Mouse (Mus musculus) heart, embryonic 14.5 days (tissue): ENCODE data around the gene Trim27. TPM values are rescaled to one million over a fixed set of nuclear protein-coding genes. Genes with fewer than 3 reads are reported as not detected.
A peak's percentile ranks its signal among the peaks of the same experiment; 100 is the strongest.

Experiments used
- ATAC-seq: fragments of 200-750 bp; cut with Nextera tagmentation; 2 replicates; pipeline ENCODE4 v1.8.0; 2017; ENCODE audit warnings: low read depth, moderate TSS enrichment; ENCODE audit not compliant: insufficient number of reproducible peaks, insufficient read depth, low FRiP score
- H3K27ac ChIP-seq, 2 experiments: fragments of 200-500 bp in 1 of 2; fragments of 300-500 bp in 1 of 2; sonication (generic) in 1 of 2; replicated peaks in 1 of 2; 2 replicates each; pipeline ENCODE4 v1.5.1; 2012 to 2014; ENCODE audit warnings: low read depth in 2 of 2, low read length in 2 of 2, control low read depth in 1 of 2, mild to moderate bottlenecking in 1 of 2, mixed read lengths in 1 of 2; ENCODE audit not compliant: control insufficient read depth in 1 of 2, insufficient read depth in 1 of 2
- H3K27me3 ChIP-seq: fragments of 300-500 bp; sonication (generic); 2 replicates; pipeline ENCODE4 v1.6.1; 2014; ENCODE audit warnings: mild to moderate bottlenecking, low read length, control low read depth; ENCODE audit not compliant: control insufficient read depth, insufficient read depth
- H3K36me3 ChIP-seq: fragments of 300-500 bp; sonication (generic); 2 replicates; pipeline ENCODE4 v1.6.1; 2014; ENCODE audit warnings: mild to moderate bottlenecking, control low read depth, low read length, mixed read lengths; ENCODE audit not compliant: control insufficient read depth, insufficient read depth
- H3K4me1 ChIP-seq, 2 experiments: fragments of 200-500 bp in 1 of 2; fragments of 300-500 bp in 1 of 2; sonication (generic) in 1 of 2; 2 replicates each; pipeline ENCODE4 v1.6.1; 2012 to 2014; ENCODE audit warnings: low read length in 2 of 2, control low read depth in 1 of 2, mixed read lengths in 1 of 2; ENCODE audit not compliant: control insufficient read depth in 2 of 2, insufficient read depth in 2 of 2
- H3K4me2 ChIP-seq: fragments of 300-500 bp; sonication (generic); 2 replicates; pipeline ENCODE4 v1.6.1; 2014; ENCODE audit warnings: mild to moderate bottlenecking, low read length
- H3K4me3 ChIP-seq, 2 experiments: fragments of 200-500 bp in 1 of 2; fragments of 300-500 bp in 1 of 2; sonication (generic) in 1 of 2; 2 replicates each; pipeline ENCODE4 v1.5.1; 2012 to 2014; ENCODE audit warnings: low read length in 2 of 2, mild to moderate bottlenecking in 2 of 2, control low read depth in 1 of 2, low read depth in 1 of 2, moderate library complexity in 1 of 2; ENCODE audit not compliant: control insufficient read depth in 1 of 2, insufficient read depth in 1 of 2
- H3K9ac ChIP-seq: fragments of 300-500 bp; sonication (generic); 2 replicates; pipeline ENCODE4 v1.6.1; 2014; ENCODE audit warnings: mild to moderate bottlenecking, low read length
- H3K9me3 ChIP-seq: fragments of 300-500 bp; sonication (generic); 2 replicates; pipeline ENCODE4 v1.6.1; 2016; ENCODE audit warnings: low read length, control low read depth; ENCODE audit not compliant: control insufficient read depth
- WGBS: fragments of 180-500 bp; shearing (Covaris S2); extraction: QIAGEN DNeasy Blood & Tissue Kit; methylation state at CpG from one replicate; pipeline ENCODE4 v1.1.7; 2014; 5-methylcytosine and 5-hydroxymethylcytosine counted together
- polyA plus RNA-seq: library from polyadenylated mRNA; unstranded; fragments of >200 nt; fragmentation: Nextera tagmentation; extraction: Ambion mirVana; gene quantifications from 2 replicates; pipeline ENCODE4 v1.2.1, GENCODE M21; 2014

The Trim27 gene
- polyA plus RNA-seq, 1 experiment from 2014 or later: 80.1 TPM

- peak overlapping the region; percentile 41 to 74; a peak in 3 of 4 replicates for H3K27ac ChIP-seq
- peaks cover 3 to 15% of the 10 kb centered on the region in 2 experiments; a peak in 1 of 4 replicates for H3K4me1 ChIP-seq
- peak overlapping the region; percentile 95 for H3K4me2 ChIP-seq
- no peaks in the 10 kb centered on the region for H3K9me3 ChIP-seq
- H3K4me3 ChIP-seq: peak overlapping the region; percentile 57
- H3K36me3 ChIP-seq: no peaks in the 10 kb centered on the region
- peak; percentile 32; the same call in 1 of the 2 replicates for ATAC-seq
- peak overlapping the region; percentile 68 for H3K9ac ChIP-seq
- H3K27me3 ChIP-seq: no peaks in the 10 kb centered on the region
- WGBS: 1% methylated on average over 16 of the region's 16 CpGs
Observed at GRCm38 (mm10) chr13:21172241-21173027, 6.8 kb upstream of the Trim27 start.

- peaks cover 3 to 15% of the 10 kb centered on the region in 2 experiments; a peak in 1 of 4 replicates for H3K4me1 ChIP-seq
- under 1% methylated on average over 11 of the region's 11 CpGs for WGBS
- ATAC-seq: 0 out of 2 replicates have a peak, but pooled peaks have one; percentile 33
Observed at GRCm38 (mm10) chr13:21173072-21173471, 6.2 kb upstream of the Trim27 start.

GRCm38 (mm10) chr13:21176733-21177132 lies 2.5 kb upstream of the Trim27 start:
- H3K9me3 ChIP-seq: no peaks in the 10 kb centered on the region
- no peak overlapping the region for H3K4me3 ChIP-seq
- no peaks in the 10 kb centered on the region for H3K27me3 ChIP-seq
- no peak overlapping the region for H3K27ac ChIP-seq
- peaks cover 7 to 16% of the 10 kb centered on the region in 2 experiments for H3K4me1 ChIP-seq
- peaks cover 4% of the 10 kb centered on the region for H3K36me3 ChIP-seq
- 67% methylated on average over 11 of the region's 11 CpGs for WGBS
- no peak overlapping the region for H3K9ac ChIP-seq
- ATAC-seq: no peak
- H3K4me2 ChIP-seq: no peak overlapping the region

More at GRCm38 (mm10) chr13:21173072-21173471, 6.2 kb upstream of the Trim27 start:
- H3K9me3 ChIP-seq: no peaks in the 10 kb centered on the region
- no peaks in the 10 kb centered on the region for H3K36me3 ChIP-seq
- peak overlapping the region; percentile 57 to 74 for H3K27ac ChIP-seq
- no peaks in the 10 kb centered on the region for H3K27me3 ChIP-seq
- H3K9ac ChIP-seq: peak overlapping the region; percentile 68
- peak overlapping the region; percentile 57 for H3K4me3 ChIP-seq
- H3K4me2 ChIP-seq: peak overlapping the region; percentile 95

GRCm38 (mm10) chr13:21177657-21178056 lies 1.6 kb upstream of the Trim27 start:
- no peak overlapping the region for H3K9ac ChIP-seq
- WGBS: 67% methylated on average over 5 of the region's 5 CpGs
- H3K4me2 ChIP-seq: no peak overlapping the region
- no peaks in the 10 kb centered on the region for H3K27me3 ChIP-seq
- H3K4me3 ChIP-seq: no peak overlapping the region
- H3K4me1 ChIP-seq: peaks cover 7 to 24% of the 10 kb centered on the region in 2 experiments
- ATAC-seq: no peak
- peaks cover 13% of the 10 kb centered on the region for H3K36me3 ChIP-seq
- no peak overlapping the region for H3K27ac ChIP-seq
- no peaks in the 10 kb centered on the region for H3K9me3 ChIP-seq

GRCm38 (mm10) chr13:21178364-21178763 lies 881 bp upstream of the Trim27 start:
- Histone ChIP-seq H3K4me3 (peak overlapping the region in 1 of 2 experiments; percentile 100; a peak in 1 of 4 replicates), H3K9ac (peak overlapping the region; percentile 97; the same call in 1 of the 2 replicates)
- 75% methylated on average over 5 of the region's 5 CpGs for WGBS

GRCm38 (mm10) chr13:21179724-21180550 lies 692 bp downstream of the Trim27 start:
- Histone ChIP-seq H3K4me2 (peak overlapping the region; percentile 74), H3K4me1 (peaks cover 6 to 21% of the 10 kb centered on the region in 2 experiments), H3K27ac (peak overlapping the region; percentile 91 to 95), H3K4me3 (peak overlapping the region; percentile 57 to 100), H3K36me3 (peaks cover 36% of the 10 kb centered on the region), H3K9me3 (no peaks in the 10 kb centered on the region), H3K27me3 (no peaks in the 10 kb centered on the region), H3K9ac (peak overlapping the region; percentile 97)
- peak; percentile 94 for ATAC-seq
- under 1% methylated on average over 76 of the region's 80 CpGs for WGBS

More at GRCm38 (mm10) chr13:21178364-21178763, 881 bp upstream of the Trim27 start:
- Histone ChIP-seq H3K27me3 (no peaks in the 10 kb centered on the region), H3K9me3 (no peaks in the 10 kb centered on the region), H3K4me1 (peaks cover 6 to 22% of the 10 kb centered on the region in 2 experiments), H3K36me3 (peaks cover 20% of the 10 kb centered on the region), H3K27ac (no peak overlapping the region), H3K4me2 (peak overlapping the region; percentile 74; the same call in 1 of the 2 replicates)
- ATAC-seq: no peak
